Mouse (Mus musculus): ENCODE measurements around the gene Gamt. TPM values are rescaled to one million over a fixed set of nuclear protein-coding genes. Genes with fewer than 3 reads are reported as not detected.
"Not testable (repeated sequence)": the region's sequence is repeated elsewhere in the genome, so short reads cannot be mapped to it uniquely, and the experiment has no call there.

Gene Gamt
- total and polyA plus RNA-seq, 3 experiments, result 8.3 to 11.0 (median 8.4) TPM

DNA sequence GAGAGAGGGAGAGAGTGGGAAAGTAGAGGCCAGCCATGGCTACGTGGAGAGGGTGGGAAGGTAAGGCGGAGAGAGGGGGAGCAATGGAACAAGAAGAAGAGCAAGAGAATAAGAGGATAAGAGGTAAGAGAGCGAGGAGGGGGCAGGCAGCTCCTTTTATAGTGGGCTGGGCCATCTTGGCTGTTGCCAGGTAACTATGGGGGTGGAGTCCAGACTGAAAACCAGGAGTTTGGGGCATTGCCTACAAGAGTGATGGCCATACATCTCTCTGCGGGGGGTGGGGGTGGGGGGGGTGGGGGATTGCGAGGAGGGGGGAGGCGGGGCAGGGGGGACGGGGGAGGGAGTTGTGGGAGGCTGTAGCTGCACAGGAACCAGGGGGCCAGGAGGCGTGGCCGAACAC lies 40.1 kb downstream of the Gamt start:
- no peaks in the 10 kb centered on the region; the same call in 1 of the 2 replicates for H3K4me1 ChIP-seq (ENCODE audit: control insufficient read depth, insufficient read depth, low read length)
- no peak overlapping the region for H3K9ac ChIP-seq (ENCODE audit: low read depth, low read length)
- TF ChIP-seq CTCF (IDR thresholded peaks at IDR 0.05) (no peak), EP300 (IDR thresholded peaks at IDR 0.05; ENCODE audit: insufficient read depth, low read depth, low read length) (no peak), POLR2A (IDR thresholded peaks at IDR 0.05; ENCODE audit: insufficient read depth, low read depth, low read length) (no peak)
- intact Hi-C loops (cut with DNase I), result no loop called here
- no peaks in the 10 kb centered on the region for H3K27me3 ChIP-seq (ENCODE audit: control insufficient read depth, insufficient read depth, low read length)
- no peak overlapping the region for H3K27ac ChIP-seq
- H3K4me3 ChIP-seq, result no peak overlapping the region
- 57% methylated on average over 6 of the region's 9 CpGs for WGBS
- H3K36me3 ChIP-seq (ENCODE audit: control insufficient read depth, insufficient read depth, low read length), result no peaks in the 10 kb centered on the region
- DNase-seq, result no peak
- H3K79me2 ChIP-seq (replicated peaks; ENCODE audit: control insufficient read depth, insufficient read depth, low read length), result no peaks in the 10 kb centered on the region

DNA sequence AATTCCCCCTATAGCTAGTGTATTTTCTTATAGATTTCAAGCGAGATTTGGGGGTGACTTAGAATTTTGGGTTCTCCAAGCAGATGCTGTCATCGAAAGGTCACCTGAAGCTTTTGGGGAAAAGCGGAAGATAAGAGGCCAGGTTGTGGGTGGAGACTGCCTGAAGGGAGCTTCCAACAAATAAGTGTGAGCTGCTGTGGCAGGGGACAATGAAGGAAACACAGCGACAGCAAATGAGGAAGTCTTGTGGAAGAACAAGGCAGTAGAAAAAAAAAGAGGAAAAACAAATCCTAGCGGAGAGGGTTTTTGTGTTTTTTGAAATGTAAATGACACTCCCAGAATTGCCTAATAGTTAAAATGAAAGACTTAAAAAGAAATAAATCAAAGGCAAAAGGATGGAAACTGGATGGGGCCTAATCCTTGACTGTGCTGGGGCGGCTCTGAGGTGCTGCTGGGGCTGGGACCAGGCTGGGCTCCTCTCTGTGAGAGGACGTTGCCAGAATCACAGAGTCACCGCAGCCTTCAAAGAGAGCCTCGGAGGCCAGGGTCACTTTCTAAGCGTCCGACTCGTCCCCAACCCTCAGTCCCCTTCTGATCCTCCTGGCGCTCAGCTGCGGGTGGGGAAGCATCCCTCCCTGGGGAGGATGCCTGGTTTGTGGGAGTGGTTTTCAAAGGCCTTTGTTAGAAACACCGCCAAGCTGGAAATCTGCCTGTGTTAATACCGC lies 45.6 kb downstream of the Gamt start:
- Histone ChIP-seq H3K4me1 (ENCODE audit: control insufficient read depth, insufficient read depth, low read length) (no peaks in the 10 kb centered on the region), H3K27me3 (ENCODE audit: control insufficient read depth, insufficient read depth, low read length) (no peaks in the 10 kb centered on the region), H3K27ac (no peak overlapping the region), H3K4me3 (no peak overlapping the region), H3K9ac (ENCODE audit: low read depth, low read length) (no peak overlapping the region), H3K79me2 (replicated peaks; ENCODE audit: control insufficient read depth, insufficient read depth, low read length) (no peaks in the 10 kb centered on the region), H3K36me3 (ENCODE audit: control insufficient read depth, insufficient read depth, low read length) (no peaks in the 10 kb centered on the region)
- TF ChIP-seq POLR2A (IDR thresholded peaks at IDR 0.05; ENCODE audit: insufficient read depth, low read depth, low read length) (no peak), EP300 (IDR thresholded peaks at IDR 0.05; ENCODE audit: insufficient read depth, low read depth, low read length) (no peak), CTCF (IDR thresholded peaks at IDR 0.05) (no peak)
- WGBS, result 42% methylated on average over 16 of the region's 16 CpGs
- intact Hi-C loops (cut with DNase I), result no loop called here
- DNase-seq, result no peak

DNA sequence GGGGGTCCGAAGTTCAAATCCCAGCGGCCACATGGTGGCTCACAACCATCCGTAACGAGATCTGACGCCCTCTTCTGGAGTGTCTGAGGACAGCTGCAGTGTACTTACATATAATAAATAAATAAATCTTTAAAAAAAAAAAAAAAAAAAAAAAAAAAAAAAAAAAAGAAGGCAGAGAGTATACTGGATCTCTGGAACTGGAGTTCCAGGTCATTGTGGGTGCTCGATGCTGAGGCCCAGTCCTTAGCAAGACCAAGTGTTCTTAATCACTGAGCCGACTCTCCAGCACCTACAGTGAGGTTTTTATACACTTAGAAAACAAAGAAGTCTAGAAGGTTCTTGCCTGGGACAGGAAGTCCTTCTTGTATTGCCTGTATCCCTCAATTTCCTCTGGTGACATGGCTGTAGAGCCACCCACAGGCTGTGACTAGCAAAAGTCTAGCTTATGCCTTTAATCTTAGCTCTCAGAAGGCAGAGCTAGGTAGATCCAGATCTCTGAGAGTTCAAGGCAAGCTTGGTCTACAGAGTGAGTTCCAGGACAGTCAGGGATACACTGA lies 49.2 kb downstream of the Gamt start:
- H3K27ac ChIP-seq; H3K4me3 ChIP-seq; H3K79me2 ChIP-seq (replicated peaks; ENCODE audit: control insufficient read depth, insufficient read depth, low read length); H3K4me1 ChIP-seq (ENCODE audit: control insufficient read depth, insufficient read depth, low read length); H3K36me3 ChIP-seq (ENCODE audit: control insufficient read depth, insufficient read depth, low read length); H3K27me3 ChIP-seq (ENCODE audit: control insufficient read depth, insufficient read depth, low read length); intact Hi-C loops (cut with DNase I); DNase-seq; H3K9ac ChIP-seq (ENCODE audit: low read depth, low read length): not testable (repeated sequence)
- 73% methylated on average over 7 of the region's 7 CpGs for WGBS

DNA sequence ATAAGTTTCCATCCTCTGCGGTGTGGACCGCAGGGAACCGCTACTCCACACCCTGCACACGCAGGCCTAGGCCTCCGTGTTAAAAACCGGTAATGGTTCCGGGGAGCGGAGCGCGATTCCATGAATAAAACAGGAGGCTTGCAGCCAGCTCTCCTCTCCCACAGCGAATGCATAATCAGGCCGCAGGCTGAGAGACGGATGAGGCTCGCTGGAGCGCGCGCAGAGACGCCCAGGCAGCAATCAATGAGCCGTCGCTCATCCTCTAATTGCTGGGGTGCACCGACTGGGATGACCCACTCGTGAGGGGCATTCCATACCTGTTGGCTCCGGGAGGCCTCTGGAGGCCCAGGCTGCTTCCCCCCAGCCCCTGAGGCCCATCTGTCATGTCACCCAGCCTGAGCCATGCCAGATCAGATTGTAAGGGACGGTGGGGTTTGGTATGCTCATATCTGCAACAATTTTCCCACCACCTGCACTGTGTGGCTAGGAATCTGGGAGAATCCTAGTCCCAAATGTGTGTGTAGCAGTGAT lies 51.9 kb downstream of the Gamt start:
- 51% methylated on average over 24 of the region's 24 CpGs for WGBS
- no peak overlapping the region for H3K4me3 ChIP-seq

DNA sequence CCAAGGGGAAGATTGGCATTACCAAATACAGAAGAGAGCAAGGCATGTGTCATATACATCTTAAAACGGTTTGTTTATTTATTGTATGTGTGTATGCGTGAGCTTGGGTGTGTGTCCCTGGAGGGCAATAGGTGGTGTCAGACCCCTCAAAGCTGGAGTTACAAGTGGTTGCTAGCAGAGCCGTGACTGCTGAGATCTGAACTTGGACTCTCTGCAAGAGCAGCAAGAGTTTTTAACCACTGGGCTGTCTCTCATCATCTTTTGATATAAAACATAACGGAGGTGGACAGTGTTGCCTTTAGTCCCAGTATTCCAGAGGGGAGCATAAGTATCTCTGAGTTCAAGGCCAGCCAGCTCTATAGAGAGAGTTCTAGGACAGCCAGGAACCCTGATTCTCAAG lies 52.6 kb downstream of the Gamt start:
- H3K4me3 ChIP-seq, result no peak overlapping the region
- H3K79me2 ChIP-seq (replicated peaks; ENCODE audit: control insufficient read depth, insufficient read depth, low read length), result no peaks in the 10 kb centered on the region
- H3K27me3 ChIP-seq (ENCODE audit: control insufficient read depth, insufficient read depth, low read length), result no peaks in the 10 kb centered on the region
- no peak overlapping the region for H3K27ac ChIP-seq
- no peak overlapping the region for H3K9ac ChIP-seq (ENCODE audit: low read depth, low read length)
- 90% methylated on average over 4 of the region's 4 CpGs for WGBS
- DNase-seq, result no peak
- no peaks in the 10 kb centered on the region for H3K36me3 ChIP-seq (ENCODE audit: control insufficient read depth, insufficient read depth, low read length)
- intact Hi-C loops (cut with DNase I), result no loop called here
- H3K4me1 ChIP-seq (ENCODE audit: control insufficient read depth, insufficient read depth, low read length), result no peaks in the 10 kb centered on the region
- no peak for TF ChIP-seq EP300 (IDR thresholded peaks at IDR 0.05; ENCODE audit: insufficient read depth, low read depth, low read length)

More for the DNA sequence above, 51.9 kb downstream of the Gamt start:
- no peaks in the 10 kb centered on the region for H3K4me1 ChIP-seq (ENCODE audit: control insufficient read depth, insufficient read depth, low read length)
- no peaks in the 10 kb centered on the region for H3K36me3 ChIP-seq (ENCODE audit: control insufficient read depth, insufficient read depth, low read length)
- no peak for DNase-seq
- H3K27me3 ChIP-seq (ENCODE audit: control insufficient read depth, insufficient read depth, low read length), result no peaks in the 10 kb centered on the region
- H3K27ac ChIP-seq, result no peak overlapping the region
- H3K9ac ChIP-seq (ENCODE audit: low read depth, low read length), result no peak overlapping the region
- no peak for TF ChIP-seq CTCF (IDR thresholded peaks at IDR 0.05)
- no peak for TF ChIP-seq POLR2A (IDR thresholded peaks at IDR 0.05; ENCODE audit: insufficient read depth, low read depth, low read length)
- TF ChIP-seq EP300 (IDR thresholded peaks at IDR 0.05; ENCODE audit: insufficient read depth, low read depth, low read length), result no peak
- no peaks in the 10 kb centered on the region for H3K79me2 ChIP-seq (replicated peaks; ENCODE audit: control insufficient read depth, insufficient read depth, low read length)
- intact Hi-C loops (cut with DNase I), result no loop called here

Small RNA genes lying within 50 kb of the gene (microRNA-seq; reads per million reads assigned to microRNA genes)
- 0.39 to 1.1 reads per million in 2 experiments for gene Mir6911

Other genes with a start within 250 kb of the Gamt start
- gene Arhgap45, start 244.4 kb downstream of the Gamt start, total RNA-seq (2021), result 1 to 10 TPM; 3.5 to 5.1 TPM
- 8.9 and 16.6 TPM in 2 replicates for gene Arhgap45, start 244.4 kb downstream of the Gamt start, polyA plus RNA-seq (2012; rRNA removed)
- 10 to 100 TPM; 78.3 to 89.8 TPM for gene Polr2e, start 221.2 kb downstream of the Gamt start, total RNA-seq (2021)
- gene Polr2e, start 221.2 kb downstream of the Gamt start, polyA plus RNA-seq (2012; rRNA removed), result 182 and 194 TPM in 2 replicates
- 1,000 to 10,000 TPM in 1 of 2 experiments, 100 to 1,000 TPM in 1; 832 to 1,055 TPM for gene Gpx4, start 213.8 kb downstream of the Gamt start, total RNA-seq (2021)
- gene Gpx4, start 213.8 kb downstream of the Gamt start, polyA plus RNA-seq (2012; rRNA removed), result 860 and 993 TPM in 2 replicates
- gene Sbno2, start 155.4 kb downstream of the Gamt start, total RNA-seq (2021), result 10 to 100 TPM; 10.6 to 11.2 TPM
- gene Sbno2, start 155.4 kb downstream of the Gamt start, polyA plus RNA-seq (2012; rRNA removed), result 16.9 and 18.0 TPM in 2 replicates
- 100 to 1,000 TPM; 140 to 161 TPM for gene Stk11, start 145.2 kb downstream of the Gamt start, total RNA-seq (2021)
- gene Stk11, start 145.2 kb downstream of the Gamt start, polyA plus RNA-seq (2012; rRNA removed), result 127 and 144 TPM in 2 replicates
- 1,000 to 10,000 TPM; 1,015 to 1,150 TPM for gene Atp5d, start 122.4 kb downstream of the Gamt start, total RNA-seq (2021)
- 1,139 and 1,938 TPM in 2 replicates for gene Atp5d, start 122.4 kb downstream of the Gamt start, polyA plus RNA-seq (2012; rRNA removed)
- gene Cbarp, start 120.2 kb downstream of the Gamt start, total RNA-seq (2021), result 1 to 10 TPM; 3.9 to 4.9 TPM
- gene Cbarp, start 120.2 kb downstream of the Gamt start, polyA plus RNA-seq (2012; rRNA removed), result 3.0 and 4.3 TPM in 2 replicates
- gene Midn, start 112.7 kb downstream of the Gamt start, total RNA-seq (2021), result 100 to 1,000 TPM in 1 of 2 experiments, 10 to 100 TPM in 1; 96.2 to 102 TPM
- gene Midn, start 112.7 kb downstream of the Gamt start, polyA plus RNA-seq (2012; rRNA removed), result 50.1 and 74.5 TPM in 2 replicates
- gene Cirbp, start 95.0 kb downstream of the Gamt start, total RNA-seq (2021), result 10 to 100 TPM; 34.2 to 43.2 TPM
- 62.5 and 85.8 TPM in 2 replicates for gene Cirbp, start 95.0 kb downstream of the Gamt start, polyA plus RNA-seq (2012; rRNA removed)
- gene 1600002K03Rik, start 88.1 kb downstream of the Gamt start, total RNA-seq (2021), result 1 to 10 TPM; 5.9 to 6.0 TPM
- gene 1600002K03Rik, start 88.1 kb downstream of the Gamt start, polyA plus RNA-seq (2012; rRNA removed), result 5.6 and 6.3 TPM in 2 replicates
- 1 to 10 TPM in 1 of 2 experiments, under 1 TPM in 1; 0.86 to 1.1 TPM for gene Efna2, start 81.5 kb downstream of the Gamt start, total RNA-seq (2021)
- gene Efna2, start 81.5 kb downstream of the Gamt start, polyA plus RNA-seq (2012; rRNA removed), result 1.2 and 1.7 TPM in 2 replicates
- 10 to 100 TPM; 11.1 to 11.8 TPM for gene Mum1, start 34.6 kb downstream of the Gamt start, total RNA-seq (2021)
- 18.0 and 19.4 TPM in 2 replicates for gene Mum1, start 34.6 kb downstream of the Gamt start, polyA plus RNA-seq (2012; rRNA removed)
- gene Ndufs7, start 11.9 kb downstream of the Gamt start, total RNA-seq (2021), result 1,000 to 10,000 TPM in 1 of 2 experiments, 100 to 1,000 TPM in 1; 943 to 1,108 TPM
- gene Ndufs7, start 11.9 kb downstream of the Gamt start, polyA plus RNA-seq (2012; rRNA removed), result 1,263 and 1,990 TPM in 2 replicates
- gene Dazap1, start 474 bp upstream of the Gamt start, total RNA-seq (2021), result 10 to 100 TPM; 56.4 to 57.9 TPM
- 37.6 and 41.0 TPM in 2 replicates for gene Dazap1, start 474 bp upstream of the Gamt start, polyA plus RNA-seq (2012; rRNA removed)
- gene Rps15, start 31.4 kb upstream of the Gamt start, total RNA-seq (2021), result 100 to 1,000 TPM; 748 to 861 TPM
- 880 and 1,041 TPM in 2 replicates for gene Rps15, start 31.4 kb upstream of the Gamt start, polyA plus RNA-seq (2012; rRNA removed)
- 1 to 10 TPM; 2.3 to 2.6 TPM for gene Apc2, start 35.0 kb upstream of the Gamt start, total RNA-seq (2021)
- 2.4 and 2.7 TPM in 2 replicates for gene Apc2, start 35.0 kb upstream of the Gamt start, polyA plus RNA-seq (2012; rRNA removed)
- 10 to 100 TPM; 13.3 to 14.5 TPM for gene 2310011J03Rik, start 59.5 kb upstream of the Gamt start, total RNA-seq (2021)
- 27.3 and 28.9 TPM in 2 replicates for gene 2310011J03Rik, start 59.5 kb upstream of the Gamt start, polyA plus RNA-seq (2012; rRNA removed)
- 1 to 10 TPM; 1.4 to 1.8 TPM for gene Pcsk4, start 68.5 kb upstream of the Gamt start, total RNA-seq (2021)
- gene Pcsk4, start 68.5 kb upstream of the Gamt start, polyA plus RNA-seq (2012; rRNA removed), result 4.5 and 4.9 TPM in 2 replicates
- gene Reep6, start 68.9 kb upstream of the Gamt start, total RNA-seq (2021), result 1 to 10 TPM; 2.8 to 3.6 TPM
- gene Reep6, start 68.9 kb upstream of the Gamt start, polyA plus RNA-seq (2012; rRNA removed), result 2.9 and 4.1 TPM in 2 replicates
- gene Adamtsl5, start 87.4 kb upstream of the Gamt start, total RNA-seq (2021), result 10 to 100 TPM; 71.9 to 84.5 TPM
- 80.9 and 85.2 TPM in 2 replicates for gene Adamtsl5, start 87.4 kb upstream of the Gamt start, polyA plus RNA-seq (2012; rRNA removed)
- under 1 TPM; 0.50 to 0.63 TPM for gene Plk5, start 95.4 kb upstream of the Gamt start, total RNA-seq (2021)
- 2.0 and 2.7 TPM in 2 replicates for gene Plk5, start 95.4 kb upstream of the Gamt start, polyA plus RNA-seq (2012; rRNA removed)
- gene Mex3d, start 126.6 kb upstream of the Gamt start, total RNA-seq (2021), result 1 to 10 TPM; 7.3 to 7.5 TPM
- 5.8 and 7.9 TPM in 2 replicates for gene Mex3d, start 126.6 kb upstream of the Gamt start, polyA plus RNA-seq (2012; rRNA removed)
- 10 to 100 TPM; 86.5 to 95.2 TPM for gene Mbd3, start 138.5 kb upstream of the Gamt start, total RNA-seq (2021)
- gene Mbd3, start 138.5 kb upstream of the Gamt start, polyA plus RNA-seq (2012; rRNA removed), result 91.4 and 95.1 TPM in 2 replicates
- gene Uqcr11, start 145.8 kb upstream of the Gamt start, total RNA-seq (2021), result 1,000 to 10,000 TPM; 1,743 to 1,981 TPM
- gene Uqcr11, start 145.8 kb upstream of the Gamt start, polyA plus RNA-seq (2012; rRNA removed), result 5,192 and 5,251 TPM in 2 replicates
- 10 to 100 TPM; 16.5 to 18.0 TPM for gene Tcf3, start 172.6 kb upstream of the Gamt start, total RNA-seq (2021)
- gene Tcf3, start 172.6 kb upstream of the Gamt start, polyA plus RNA-seq (2012; rRNA removed), result 20.1 and 25.0 TPM in 2 replicates
- gene Onecut3, start 233.8 kb upstream of the Gamt start, total RNA-seq (2021), result under 1 TPM in 1 of 2 experiments, not detected in 1; 0.05 TPM
- gene Onecut3, start 233.8 kb upstream of the Gamt start, polyA plus RNA-seq (2012; rRNA removed), result 0.06 and 0.09 TPM in 2 replicates